Mouse (Mus musculus) MEL (cell line): ENCODE data around the gene Cnga1.

Experiments used
- CHD1 ChIP-seq: IDR thresholded peaks from 2 replicates; pipeline ENCODE4 v1.6.1; 2012; ENCODE audit warnings: low read depth, mild to moderate bottlenecking, inconsistent platforms, low read length, improper control_type of control experiment
- CHD2 ChIP-seq: IDR thresholded peaks from 2 replicates; pipeline ENCODE4 v1.6.1; 2011; ENCODE audit warnings: low read length, improper control_type of control experiment
- CTCF ChIP-seq, 3 experiments: IDR thresholded peaks in 2 of 3; conservative IDR thresholded peaks in 1 of 3; 2 replicates each; pipeline ENCODE4 v1.5.1; 2011 to 2012; ENCODE audit warnings: low read length in 3 of 3, low read depth in 2 of 3, mild to moderate bottlenecking in 2 of 3, improper control_type of control experiment in 1 of 3, inconsistent platforms in 1 of 3, mixed read lengths in 1 of 3, moderate library complexity in 1 of 3; ENCODE audit not compliant: control insufficient read depth in 1 of 3, insufficient read depth in 1 of 3, poor library complexity in 1 of 3, severe bottlenecking in 1 of 3
- GATA1 ChIP-seq: IDR thresholded peaks from 2 replicates; pipeline ENCODE4 v1.6.1; 2011; ENCODE audit warnings: low read depth, low read length, improper control_type of control experiment
- JUND ChIP-seq: IDR thresholded peaks from 2 replicates; pipeline ENCODE4 v1.6.1; 2011; ENCODE audit warnings: low read depth, mild to moderate bottlenecking, improper control_type of control experiment, low read length
- MAX ChIP-seq: IDR thresholded peaks from 2 replicates; pipeline ENCODE4 v1.6.1; 2011; ENCODE audit warnings: low read length, improper control_type of control experiment
- POLR2A ChIP-seq, 2 experiments: IDR thresholded peaks; 2 replicates each; pipeline ENCODE4 v1.6.1; 2011 to 2012; ENCODE audit warnings: low read length in 2 of 2, mild to moderate bottlenecking in 2 of 2, control low read depth in 1 of 2, improper control_type of control experiment in 1 of 2, low read depth in 1 of 2, moderate library complexity in 1 of 2; ENCODE audit not compliant: control insufficient read depth in 1 of 2, insufficient read depth in 1 of 2, poor library complexity in 1 of 2
- ZNF384 ChIP-seq: IDR thresholded peaks from 2 replicates; pipeline ENCODE4 v1.6.1; 2012; ENCODE audit warnings: low read depth, mild to moderate bottlenecking, inconsistent platforms, low read length, improper control_type of control experiment

GRCm38 (mm10) chr5:72630026-72630425 lies 14.0 kb downstream of the Cnga1 start:
- TF ChIP-seq CTCF (IDR thresholded peaks at IDR 0.05 in 2 of 3, conservative IDR thresholded peaks at IDR 0.05 in 1 of 3; ENCODE audit: control insufficient read depth in 1 of 3, insufficient read depth in 1 of 3, low read depth in 2 of 3, low read length in 3 of 3, poor library complexity in 1 of 3, severe bottlenecking in 1 of 3) (no peak), CHD1 (no peak), CHD2 (no peak), ZNF384 (no peak), POLR2A (IDR thresholded peaks at IDR 0.05; ENCODE audit: control insufficient read depth in 1 of 2, insufficient read depth in 1 of 2, low read depth in 1 of 2, low read length in 2 of 2, poor library complexity in 1 of 2) (no peak), GATA1 (no peak), JUND (no peak), MAX (no peak)
